Mouse (Mus musculus) stomach, postnatal 0 days (tissue): ENCODE measurements around the gene Dock1.

ENCODE experiments used
- CTCF ChIP-seq: IDR thresholded peaks from 2 replicates; pipeline ENCODE4 v1.5.1; 2016; ENCODE audit warnings: antibody characterized with exemption, low read depth, mild to moderate bottlenecking, moderate library complexity
- EP300 ChIP-seq: optimal IDR thresholded peaks from 2 replicates; pipeline ENCODE3; 2016; ENCODE audit warnings: antibody characterized with exemption

DNA sequence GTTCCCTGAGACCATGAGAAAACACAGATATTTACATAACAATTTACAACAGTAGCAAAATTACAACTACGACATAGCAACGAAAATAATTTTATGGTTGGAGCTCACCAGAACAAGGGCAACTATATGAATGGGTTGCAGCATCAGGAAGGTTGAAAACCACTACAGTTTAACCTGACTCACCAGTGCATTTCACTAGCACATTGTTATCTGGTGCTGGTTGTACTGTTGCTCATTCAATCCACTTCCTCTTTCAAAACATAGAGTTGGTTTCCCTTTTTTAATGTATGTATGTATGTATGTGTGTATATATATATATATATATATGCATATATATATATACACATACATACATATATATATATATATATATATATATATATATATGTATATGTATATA is 138.0 kb downstream of the Dock1 start:
- TF ChIP-seq CTCF (no peak), EP300 (no peak)
